Mouse (Mus musculus) limb, embryonic 13.5 days (tissue): ENCODE data around the gene Rbm26. TPM values are rescaled to one million over a fixed set of nuclear protein-coding genes. Genes with fewer than 3 reads are reported as not detected.

Source experiments
- ATAC-seq: fragments of 200-750 bp; cut with Nextera tagmentation; 2 replicates; pipeline ENCODE4 v1.8.0; 2017; ENCODE audit warnings: low read depth, moderate number of reproducible peaks, moderate TSS enrichment; ENCODE audit not compliant: low FRiP score
- H3K27ac ChIP-seq: fragments of 300-500 bp; sonication (generic); 2 replicates; pipeline ENCODE4 v1.5.1; 2015; ENCODE audit warnings: inconsistent platforms, mild to moderate bottlenecking, moderate library complexity
- H3K27me3 ChIP-seq: fragments of 300-500 bp; sonication (generic); 2 replicates; pipeline ENCODE4 v1.6.1; 2015; ENCODE audit warnings: mild to moderate bottlenecking, inconsistent platforms
- H3K36me3 ChIP-seq: fragments of 300-500 bp; sonication (generic); 2 replicates; pipeline ENCODE4 v1.6.1; 2015; ENCODE audit warnings: inconsistent platforms, mild to moderate bottlenecking, moderate library complexity
- H3K4me1 ChIP-seq: fragments of 300-500 bp; sonication (generic); 2 replicates; pipeline ENCODE4 v1.6.1; 2015; ENCODE audit warnings: inconsistent platforms
- H3K4me2 ChIP-seq: fragments of 300-500 bp; sonication (generic); replicated peaks from 2 replicates; pipeline ENCODE4 v1.6.1; 2015; ENCODE audit warnings: inconsistent platforms, mild to moderate bottlenecking, moderate library complexity
- H3K4me3 ChIP-seq: fragments of 300-500 bp; sonication (generic); 2 replicates; pipeline ENCODE4 v1.5.1; 2015; ENCODE audit warnings: moderate library complexity, mild to moderate bottlenecking, inconsistent platforms
- H3K9ac ChIP-seq: fragments of 300-500 bp; sonication (generic); 2 replicates; pipeline ENCODE4 v1.6.1; 2015; ENCODE audit warnings: mild to moderate bottlenecking, inconsistent platforms
- H3K9me3 ChIP-seq: fragments of 300-500 bp; sonication (generic); 2 replicates; pipeline ENCODE4 v1.6.1; 2016; ENCODE audit warnings: inconsistent platforms
- WGBS: fragments of 180-500 bp; shearing (Covaris S2); methylation state at CpG from one replicate; pipeline ENCODE4 v1.1.7; 2015; 5-methylcytosine and 5-hydroxymethylcytosine counted together
- polyA plus RNA-seq: library from polyadenylated mRNA; unstranded; fragments of >200 nt; fragmentation: Nextera tagmentation; extraction: Ambion mirVana; gene quantifications from 2 replicates; pipeline ENCODE4 v1.2.1, GENCODE M21; 2015

Rbm26 gene
- polyA plus RNA-seq, 1 experiment from 2014 or later: 46.5 TPM

DNA sequence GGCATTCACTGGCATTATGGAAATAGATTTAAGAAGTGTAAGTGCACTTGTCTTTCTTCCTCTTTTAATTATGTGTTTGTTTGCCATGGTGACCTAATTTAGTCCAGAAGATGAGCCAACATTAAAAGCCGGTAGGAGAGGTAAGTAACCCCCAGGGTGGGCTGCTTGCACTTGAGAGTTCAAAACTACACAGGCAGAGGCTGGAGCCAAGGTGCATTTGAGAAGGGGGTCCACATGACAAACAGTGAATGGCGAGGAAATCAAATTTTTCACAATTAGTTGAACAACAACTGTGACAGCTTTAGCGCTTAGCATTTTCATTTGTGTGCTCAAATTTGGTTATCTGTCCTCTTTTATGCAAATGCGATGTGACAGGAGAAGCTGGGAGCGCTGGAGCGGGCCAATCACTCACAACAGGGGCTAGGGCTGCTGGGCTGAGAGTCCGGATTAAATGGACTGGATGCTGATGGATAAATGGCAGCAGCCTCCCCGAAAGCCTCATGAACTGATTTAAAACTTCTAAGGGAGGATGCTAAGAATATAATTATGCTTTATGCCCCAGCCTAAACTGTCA is 92.3 kb downstream of the Rbm26 start:
- Histone ChIP-seq H3K36me3 (no peaks in the 10 kb centered on the region), H3K4me3 (no peak overlapping the region), H3K27me3 (no peaks in the 10 kb centered on the region), H3K4me2 (no peak overlapping the region), H3K9me3 (no peaks in the 10 kb centered on the region), H3K4me1 (no peaks in the 10 kb centered on the region), H3K27ac (no peak overlapping the region), H3K9ac (no peak overlapping the region)
- WGBS: 59% methylated on average over 8 of the region's 8 CpGs
- ATAC-seq: no peak

- Histone ChIP-seq H3K27me3 (no peaks in the 10 kb centered on the region), H3K27ac (no peak overlapping the region), H3K9me3 (no peaks in the 10 kb centered on the region), H3K9ac (no peak overlapping the region), H3K4me1 (no peaks in the 10 kb centered on the region), H3K36me3 (no peaks in the 10 kb centered on the region), H3K4me2 (no peak overlapping the region), H3K4me3 (no peak overlapping the region)
- ATAC-seq: no peak
- 75% methylated on average over 11 of the region's 11 CpGs for WGBS
These were observed 93.0 kb downstream of the Rbm26 start for GRCm38 (mm10) chr14:105084106-105084505.

DNA sequence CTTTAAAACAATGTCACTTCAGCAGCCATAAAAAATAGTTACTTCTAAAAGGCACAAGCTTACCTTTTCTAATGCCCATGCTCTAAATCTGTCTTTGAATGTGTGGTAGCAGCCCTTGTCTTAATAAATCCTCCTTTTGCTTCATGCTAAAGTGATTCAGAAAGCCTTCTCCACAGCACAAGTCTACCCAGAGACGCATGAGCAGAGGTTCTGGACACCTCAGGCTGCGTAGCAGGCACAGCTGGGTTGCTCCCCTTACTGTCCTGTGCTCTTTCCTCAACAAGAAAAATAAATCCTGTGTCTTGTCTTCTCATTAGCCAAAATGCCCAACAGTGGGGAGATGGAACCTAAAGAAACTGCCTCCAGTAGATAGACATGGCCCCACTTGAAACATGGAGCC is 102.4 kb downstream of the Rbm26 start:
- Histone ChIP-seq H3K4me1 (peaks cover 3% of the 10 kb centered on the region; the same call in 1 of the 2 replicates), H3K4me2 (no peak overlapping the region), H3K27ac (no peak overlapping the region), H3K36me3 (no peaks in the 10 kb centered on the region), H3K4me3 (no peak overlapping the region), H3K9ac (no peak overlapping the region), H3K27me3 (no peaks in the 10 kb centered on the region), H3K9me3 (no peaks in the 10 kb centered on the region)
- 91% methylated on average over 2 of the region's 2 CpGs for WGBS
- no peak for ATAC-seq

- no peaks in the 10 kb centered on the region for H3K27me3 ChIP-seq
- no peak overlapping the region for H3K9ac ChIP-seq
- no peaks in the 10 kb centered on the region for H3K9me3 ChIP-seq
- 94% methylated on average over 7 of the region's 7 CpGs for WGBS
- H3K36me3 ChIP-seq: no peaks in the 10 kb centered on the region
- ATAC-seq: no peak
- no peak overlapping the region for H3K27ac ChIP-seq
- peaks cover 3% of the 10 kb centered on the region; the same call in 1 of the 2 replicates for H3K4me1 ChIP-seq
- no peak overlapping the region for H3K4me2 ChIP-seq
- no peak overlapping the region for H3K4me3 ChIP-seq
These were observed 102.8 kb downstream of the Rbm26 start for GRCm38 (mm10) chr14:105074376-105074775.

- 22% methylated on average over 14 of the region's 14 CpGs for WGBS
- no peak for ATAC-seq
- Histone ChIP-seq H3K27me3 (no peaks in the 10 kb centered on the region), H3K4me2 (0 out of 2 replicates have a peak overlapping the region, but pooled peaks have one; percentile 19), H3K27ac (no peak overlapping the region), H3K36me3 (no peaks in the 10 kb centered on the region), H3K9me3 (no peaks in the 10 kb centered on the region), H3K4me3 (no peak overlapping the region), H3K9ac (no peak overlapping the region), H3K4me1 (peaks cover 3% of the 10 kb centered on the region; the same call in 1 of the 2 replicates)
These were observed 106.1 kb downstream of the Rbm26 start for GRCm38 (mm10) chr14:105071010-105071509.

GRCm38 (mm10) chr14:105070258-105071009 is 106.7 kb downstream of the Rbm26 start:
- Histone ChIP-seq H3K9ac (no peak overlapping the region), H3K9me3 (no peaks in the 10 kb centered on the region), H3K27me3 (no peaks in the 10 kb centered on the region), H3K27ac (no peak overlapping the region), H3K4me1 (peaks cover 3% of the 10 kb centered on the region; the same call in 1 of the 2 replicates), H3K4me3 (no peak overlapping the region), H3K4me2 (no peak overlapping the region), H3K36me3 (no peaks in the 10 kb centered on the region)
- WGBS: 20% methylated on average over 11 of the region's 11 CpGs
- no peak for ATAC-seq

GRCm38 (mm10) chr14:105068060-105068459 is 109.1 kb downstream of the Rbm26 start:
- no peak for ATAC-seq
- Histone ChIP-seq H3K27me3 (no peaks in the 10 kb centered on the region), H3K4me1 (peaks cover 3% of the 10 kb centered on the region; the same call in 1 of the 2 replicates), H3K4me2 (no peak overlapping the region), H3K27ac (no peak overlapping the region), H3K9me3 (no peaks in the 10 kb centered on the region), H3K9ac (no peak overlapping the region), H3K36me3 (no peaks in the 10 kb centered on the region), H3K4me3 (no peak overlapping the region)
- WGBS: 76% methylated on average over 5 of the region's 5 CpGs

- H3K4me3 ChIP-seq: no peak overlapping the region
- no peaks in the 10 kb centered on the region for H3K4me1 ChIP-seq
- H3K9ac ChIP-seq: no peak overlapping the region
- no peaks in the 10 kb centered on the region for H3K27me3 ChIP-seq
- no peak for ATAC-seq
- no peaks in the 10 kb centered on the region for H3K36me3 ChIP-seq
- H3K4me2 ChIP-seq: no peak overlapping the region
- 70% methylated on average over 1 of the region's 1 CpGs for WGBS
- H3K27ac ChIP-seq: no peak overlapping the region
- no peaks in the 10 kb centered on the region for H3K9me3 ChIP-seq
These were observed 112.9 kb downstream of the Rbm26 start for GRCm38 (mm10) chr14:105064243-105064642.

- H3K27me3 ChIP-seq: no peaks in the 10 kb centered on the region
- 73% methylated on average over 2 of the region's 2 CpGs for WGBS
- H3K27ac ChIP-seq: no peak overlapping the region
- no peaks in the 10 kb centered on the region for H3K36me3 ChIP-seq
- no peak overlapping the region for H3K4me2 ChIP-seq
- no peaks in the 10 kb centered on the region for H3K9me3 ChIP-seq
- H3K4me1 ChIP-seq: no peaks in the 10 kb centered on the region
- ATAC-seq: no peak
- H3K4me3 ChIP-seq: no peak overlapping the region
- no peak overlapping the region for H3K9ac ChIP-seq
These were observed 115.9 kb downstream of the Rbm26 start for GRCm38 (mm10) chr14:105061230-105061629.

- Histone ChIP-seq H3K9ac (no peak overlapping the region), H3K4me2 (no peak overlapping the region), H3K4me1 (no peaks in the 10 kb centered on the region), H3K27ac (no peak overlapping the region), H3K36me3 (no peaks in the 10 kb centered on the region), H3K27me3 (no peaks in the 10 kb centered on the region), H3K4me3 (no peak overlapping the region), H3K9me3 (no peaks in the 10 kb centered on the region)
- ATAC-seq: no peak
These were observed 119.2 kb downstream of the Rbm26 start for GRCm38 (mm10) chr14:105057934-105058333.
